Mouse (Mus musculus) adrenal gland, adult 18-20 months (tissue): ENCODE results near the gene Rsrc1. TPM values are rescaled to one million over a fixed set of nuclear protein-coding genes. Genes with fewer than 3 reads are reported as not detected.

Experiments used
- DNase-seq, 2 experiments: peaks; one replicate each; pipeline ENCODE4 v3.0.0; 2021 to 2022; ENCODE audit warnings: low spot score in 2 of 2
- long read RNA-seq, 2 experiments: library from polyadenylated mRNA; stranded (forward); transcript quantifications; one replicate each; pipeline ENCODE4 v2.0.0; 2021
- total RNA-seq, 2 experiments: library from RNA; stranded (reverse); gene quantifications; 1 replicate in 1 of 2; 2 replicates in 1 of 2; pipeline ENCODE4 v1.2.3; 2021

The Rsrc1 gene
- total RNA-seq, result 10 to 100 TPM; 26.9 to 31.2 TPM
- long read RNA-seq, experiment 1, transcript Rsrc1-203 (10 exons, 3,224 nt), result major isoform, 11 of 25 reads
- long read RNA-seq, experiment 1, partial matches to known transcripts, result 1 of 25 reads
- long read RNA-seq, experiment 1, other reads (novel, unspliced or antisense), result 13 of 25 reads
- long read RNA-seq, experiment 2, transcript Rsrc1-203 (10 exons, 3,224 nt), result major isoform, 11 of 30 reads
- long read RNA-seq, experiment 2, partial matches to known transcripts, result 7 of 30 reads
- long read RNA-seq, experiment 2, other reads (novel, unspliced or antisense), result 12 of 30 reads

DNA sequence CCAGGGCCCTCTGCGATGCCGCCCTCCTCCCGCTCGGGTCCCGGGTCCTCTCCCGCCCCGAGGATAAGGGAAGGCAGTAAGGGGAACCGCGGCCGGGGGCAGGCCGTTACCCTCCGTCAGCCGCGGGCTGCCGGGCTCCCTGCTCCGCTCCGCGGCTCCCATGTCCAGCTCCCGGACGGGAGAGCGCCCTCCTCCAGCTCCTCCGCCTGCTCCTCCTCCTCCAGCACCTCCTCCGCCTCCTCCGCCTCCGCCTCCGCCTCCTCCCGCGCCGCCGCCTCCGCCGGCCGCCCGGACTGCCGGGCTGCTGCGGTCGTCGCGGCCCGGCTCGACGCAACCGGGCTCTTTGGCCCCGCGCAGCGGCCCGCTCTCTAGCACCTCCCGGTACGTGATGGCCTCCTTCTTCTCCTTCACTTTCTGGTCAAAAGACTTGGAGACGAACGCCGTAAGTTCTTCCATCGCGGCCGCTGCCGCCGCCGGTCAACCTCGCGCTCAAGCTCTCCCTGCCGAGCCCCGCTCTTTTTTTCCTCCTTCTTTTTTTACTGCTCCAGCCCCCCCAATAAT is at the start of gene Rsrc1:
Rsrc1 (plus strand) TSS at position 290 of the 561 bp plus-strand sequence.
- peak; percentile 76 to 77 for DNase-seq

DNA sequence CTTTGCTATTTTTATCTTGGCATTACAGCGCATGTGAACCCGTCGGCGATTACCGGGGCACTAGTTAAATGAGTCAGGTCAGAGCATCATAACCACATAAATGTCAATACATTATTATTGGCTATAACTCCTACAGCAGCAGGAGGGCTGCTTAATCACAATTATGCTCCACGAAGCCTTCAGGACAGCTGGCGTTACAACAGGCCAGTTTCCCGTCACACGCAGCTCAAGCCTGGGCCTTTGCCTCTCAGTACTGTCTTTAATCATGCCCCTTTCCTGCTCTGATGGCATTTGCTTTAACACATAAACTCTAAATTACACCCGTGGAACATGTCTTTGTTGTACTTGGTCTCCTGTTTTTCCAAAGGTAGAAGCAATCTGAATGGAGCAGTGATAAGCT is 41.5 kb upstream of the Rsrc1 start:
- DNase-seq, result no peak

DNA sequence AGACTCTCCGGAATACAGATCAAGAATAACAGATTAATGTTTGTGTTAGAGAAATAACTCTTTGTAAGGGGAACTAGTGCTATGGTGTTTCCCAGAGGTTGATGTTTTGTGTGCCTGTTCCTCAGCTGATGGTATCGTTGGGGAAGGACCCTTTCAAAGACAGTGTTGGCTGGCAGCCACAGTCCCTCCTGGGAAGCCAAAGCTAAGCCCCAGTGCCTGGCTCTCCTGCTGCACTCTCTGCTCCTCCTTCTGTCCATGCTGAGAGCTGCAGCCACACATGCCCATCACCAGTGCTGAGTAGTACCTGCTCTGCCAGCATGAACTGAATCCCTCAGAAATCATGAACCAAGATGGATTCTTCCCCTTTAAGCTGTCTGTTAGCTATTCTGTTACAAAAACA is 26.1 kb upstream of the Rsrc1 start:
- no peak for DNase-seq

DNA sequence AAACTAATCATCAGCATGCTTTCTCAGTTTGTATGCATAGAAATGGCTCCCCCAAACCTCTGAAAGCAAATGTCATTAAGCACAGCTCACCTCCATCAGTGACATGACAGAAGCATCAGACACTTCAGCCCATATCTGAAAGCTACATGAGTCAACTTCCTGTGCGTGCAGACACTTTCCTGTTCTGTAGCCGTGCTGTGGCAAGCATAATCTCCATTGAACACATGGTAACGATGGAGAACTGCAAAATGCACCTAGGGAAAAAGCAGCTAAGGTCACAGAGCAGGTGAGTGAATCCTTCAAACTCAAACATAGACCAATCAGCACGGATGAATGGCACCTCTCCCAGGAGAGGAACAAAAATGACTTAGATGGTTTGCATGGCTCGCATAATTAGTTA is 21.2 kb upstream of the Rsrc1 start:
- DNase-seq, result no peak

DNA sequence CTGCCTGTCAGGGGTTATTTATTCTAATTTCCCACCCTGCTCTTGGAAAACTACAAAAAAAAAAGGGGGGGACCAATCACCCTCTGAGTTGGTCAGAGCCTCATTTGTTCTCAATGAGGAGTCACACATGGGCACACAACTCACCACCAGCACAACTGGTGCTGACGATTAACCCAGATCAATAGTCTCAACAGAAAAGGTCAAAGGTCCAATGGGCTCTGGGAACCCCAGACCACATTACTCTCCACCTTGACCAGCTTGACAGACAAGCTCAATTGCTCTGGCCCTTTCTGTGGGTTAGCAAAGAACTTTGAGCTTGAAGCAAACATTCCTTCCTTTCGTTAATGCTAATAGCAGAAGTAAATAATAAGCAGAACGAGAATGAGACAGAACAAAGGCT is 16.3 kb upstream of the Rsrc1 start:
- no peak for DNase-seq

DNA sequence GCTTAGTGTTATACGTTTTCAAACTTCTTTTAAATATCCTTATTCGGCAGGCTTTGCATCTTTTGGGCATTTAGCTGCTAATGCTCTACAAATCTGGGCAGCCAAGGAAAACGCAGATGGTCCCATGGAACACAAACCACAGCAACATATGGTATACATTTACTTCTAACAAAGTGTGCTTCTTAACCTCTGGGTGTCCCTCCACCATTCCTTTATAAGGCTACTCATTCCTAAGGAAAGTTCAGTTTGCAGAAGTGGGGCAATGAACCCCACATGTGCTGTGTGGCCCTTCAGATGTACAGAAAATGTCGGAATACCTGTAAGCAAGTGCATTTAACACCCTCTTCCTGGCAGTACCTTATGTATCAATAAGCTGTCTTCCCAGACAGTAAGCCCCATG is 13.7 kb upstream of the Rsrc1 start:
- DNase-seq, result no peak

DNA sequence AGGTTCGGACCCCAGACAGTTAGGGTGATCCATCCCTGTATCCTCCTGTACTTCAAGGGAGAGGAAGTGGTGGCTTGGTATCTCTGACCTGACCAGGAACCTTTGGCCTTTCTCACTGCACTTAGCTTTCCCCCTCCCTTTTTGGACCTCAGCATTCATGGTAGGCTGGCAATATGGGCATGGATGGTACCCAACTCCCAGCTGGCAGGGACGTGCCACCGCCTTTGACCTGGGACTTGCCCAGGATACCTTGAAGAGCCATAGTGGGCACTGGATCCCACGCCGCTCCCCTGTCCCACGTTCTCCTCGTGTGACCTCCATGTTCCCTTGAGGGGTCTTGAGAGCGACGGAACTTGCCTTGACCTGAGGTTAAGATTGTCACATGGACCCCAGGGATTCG is 10.9 kb upstream of the Rsrc1 start:
- DNase-seq, result no peak

DNA sequence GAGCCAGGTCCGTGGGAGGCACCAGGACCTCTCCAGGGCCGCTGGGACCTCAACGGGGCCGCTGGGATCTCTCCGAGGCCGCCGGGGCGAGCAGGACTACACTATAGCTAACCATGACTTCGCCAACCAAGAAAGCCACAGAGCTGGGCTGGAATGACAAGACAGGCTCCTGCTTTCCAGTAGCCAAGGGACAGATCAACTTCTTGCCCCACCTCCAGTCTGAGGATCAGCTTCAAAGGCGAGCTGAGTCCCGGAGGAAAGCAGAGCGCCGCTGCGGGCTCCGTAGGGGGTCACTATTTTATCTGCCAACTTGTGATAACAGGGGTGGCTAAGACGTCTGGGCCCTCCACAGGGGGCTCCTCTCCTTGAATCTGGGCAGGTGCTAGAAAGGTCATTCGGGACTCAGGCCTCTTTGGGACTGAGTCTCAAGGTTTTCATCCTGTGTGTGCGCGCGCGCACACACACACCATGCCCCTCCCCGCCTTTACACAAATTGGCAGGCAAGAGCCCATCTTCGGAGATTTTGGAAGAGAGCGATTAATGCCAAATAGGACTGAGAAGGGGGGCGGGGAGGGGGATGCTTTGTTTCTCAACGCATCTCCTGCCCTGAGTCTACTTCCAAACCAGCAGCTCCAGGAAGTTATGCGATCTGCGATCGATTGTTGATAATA is 10.4 kb upstream of the Rsrc1 start:
- DNase-seq, result no peak

DNA sequence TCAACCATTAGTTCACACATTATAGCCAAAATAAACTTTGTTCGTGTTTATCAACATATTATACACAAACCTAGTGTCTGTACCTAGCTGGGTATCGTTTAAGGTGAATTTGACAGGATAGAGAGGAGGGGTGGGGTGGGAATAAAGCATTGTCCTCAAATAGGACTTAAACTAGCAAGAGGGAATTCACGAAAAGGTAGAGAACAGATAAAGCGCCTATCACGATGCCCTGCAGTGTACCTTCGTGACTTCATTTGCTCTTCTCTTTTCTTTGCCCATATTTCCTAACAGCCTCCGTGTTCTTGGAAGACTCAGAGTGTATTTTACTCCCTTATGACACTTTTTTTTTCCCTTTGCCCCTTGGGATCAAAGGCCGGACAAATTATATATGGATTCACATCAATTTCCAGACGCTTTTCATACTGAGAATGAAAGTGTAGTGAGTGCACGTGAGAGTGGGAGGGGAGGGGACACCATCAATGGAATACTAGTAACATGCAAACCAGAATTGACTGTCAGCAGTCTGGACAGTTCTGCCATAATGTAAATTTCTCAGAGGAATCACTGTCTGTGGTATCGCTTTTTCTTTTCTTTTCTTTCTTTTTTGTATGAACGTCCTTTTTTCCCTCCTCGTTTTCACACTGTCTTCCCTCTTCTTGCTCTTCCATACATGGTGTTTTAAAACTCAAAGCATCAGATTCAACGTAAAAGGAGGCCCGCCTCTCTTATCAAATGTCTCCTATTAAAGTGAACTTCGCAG is 8.8 kb upstream of the Rsrc1 start:
- no peak for DNase-seq

DNA sequence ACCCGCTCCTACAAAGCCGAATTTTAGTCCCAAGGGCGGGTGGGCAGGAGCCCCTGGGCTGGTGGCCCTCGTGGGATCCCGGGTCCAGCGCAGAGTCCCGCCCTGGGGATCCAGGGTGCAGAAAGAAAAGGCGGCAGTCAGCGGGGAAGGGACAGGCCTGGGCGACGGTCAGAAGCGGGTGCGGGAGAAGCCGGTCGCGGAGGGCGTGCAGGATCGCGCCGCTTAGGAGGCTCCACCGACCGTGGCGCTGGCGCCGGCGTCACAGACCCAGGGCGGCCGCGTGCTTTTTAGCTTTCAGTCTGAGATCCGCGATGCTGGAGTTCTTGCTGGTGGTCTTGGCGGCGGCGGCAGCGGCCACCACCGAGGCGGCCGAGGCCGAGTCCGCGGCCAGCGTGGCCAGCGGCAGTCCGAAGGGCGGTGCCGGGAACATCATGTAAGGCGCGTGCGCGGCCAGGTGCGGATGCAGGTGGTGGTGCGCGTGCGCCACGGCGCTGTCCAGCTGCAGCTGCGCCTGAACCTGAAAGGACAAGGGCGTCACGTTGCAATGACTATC is 7.7 kb upstream of the Rsrc1 start:
- peak; percentile 19 to 27 for DNase-seq

DNA sequence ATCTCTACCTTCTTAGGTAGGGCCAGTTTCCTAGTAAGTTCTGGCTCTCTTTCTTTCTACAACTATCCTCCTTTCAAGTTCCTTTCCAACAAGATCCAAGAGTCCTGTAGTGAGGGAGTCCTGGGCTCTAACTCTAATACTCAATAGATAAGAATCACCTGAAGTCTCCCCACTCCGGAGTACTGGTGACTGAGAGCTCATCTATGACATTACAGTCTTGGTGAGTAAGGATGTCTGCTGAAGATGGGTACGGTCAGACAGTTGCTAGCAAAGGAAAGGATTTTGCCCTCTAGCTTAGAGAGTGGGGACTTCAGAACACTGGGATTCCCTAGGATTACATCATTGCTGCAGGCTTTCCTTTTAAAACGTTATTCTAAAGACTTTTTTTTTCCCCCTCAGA is 6.7 kb upstream of the Rsrc1 start:
- DNase-seq, result no peak

DNA sequence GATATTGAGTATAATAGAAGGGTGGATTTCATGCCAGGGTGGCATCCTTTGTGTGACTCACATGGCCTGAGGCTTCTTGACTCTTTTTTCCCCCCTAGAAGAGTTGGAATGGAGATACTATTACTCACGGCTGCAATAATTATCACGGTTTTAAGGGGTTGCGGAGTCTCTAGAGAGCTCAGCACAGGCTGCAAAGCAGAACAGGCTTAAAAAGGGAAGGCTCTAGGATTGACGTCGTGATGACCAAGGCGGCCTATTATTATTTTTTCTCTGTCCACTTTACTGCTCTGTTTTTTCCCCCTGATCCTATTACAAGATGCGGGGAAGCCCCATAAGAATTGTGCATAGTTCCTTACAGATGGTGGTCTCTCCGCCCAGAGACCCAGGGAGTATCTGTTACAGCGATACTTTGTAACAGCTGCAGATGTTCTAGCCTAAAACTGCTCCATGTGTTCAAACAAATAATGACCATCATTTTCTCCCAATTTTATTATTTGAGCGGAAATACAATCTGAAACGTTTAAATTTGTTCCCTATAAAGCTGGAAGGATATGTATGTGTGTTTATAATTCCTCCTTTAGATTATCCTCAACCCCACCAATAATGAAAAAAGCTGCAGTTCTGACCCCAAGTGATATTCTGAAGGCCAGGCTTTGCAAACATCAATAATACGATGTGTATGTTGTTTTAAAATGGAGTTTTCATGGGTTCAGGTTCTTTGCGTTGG is 4.1 kb upstream of the Rsrc1 start:
- DNase-seq, result no peak

DNA sequence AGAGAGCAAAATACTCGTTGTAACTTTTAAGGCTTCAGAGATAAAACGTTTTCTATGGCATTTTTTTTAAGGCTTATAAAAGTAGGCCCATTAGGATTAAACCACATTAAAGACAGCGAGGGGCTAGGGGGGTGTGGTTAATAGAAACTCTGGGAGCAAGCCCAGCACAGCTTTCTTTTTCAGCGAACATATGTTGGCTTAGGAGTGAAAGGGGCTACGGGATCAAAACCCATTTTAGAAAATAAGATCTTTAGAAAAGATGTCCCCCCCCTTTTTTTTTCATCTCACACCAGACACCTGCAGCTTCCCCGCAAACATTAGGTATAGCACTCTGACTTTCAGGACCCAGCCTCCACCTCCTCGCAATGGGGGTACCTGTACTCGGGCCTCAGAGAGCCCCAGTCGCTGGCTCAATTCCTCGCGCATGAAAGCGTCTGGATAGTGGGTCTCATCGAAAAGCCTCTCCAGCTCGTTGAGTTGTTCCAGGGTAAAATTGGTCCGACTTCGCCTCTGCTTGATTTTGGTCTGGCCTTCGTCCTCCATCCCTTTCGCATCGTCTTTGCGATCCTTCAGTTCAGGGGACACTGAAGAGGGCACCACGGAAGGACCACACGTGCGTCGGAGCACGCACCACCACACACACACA is 3.3 kb upstream of the Rsrc1 start:
- no peak for DNase-seq

DNA sequence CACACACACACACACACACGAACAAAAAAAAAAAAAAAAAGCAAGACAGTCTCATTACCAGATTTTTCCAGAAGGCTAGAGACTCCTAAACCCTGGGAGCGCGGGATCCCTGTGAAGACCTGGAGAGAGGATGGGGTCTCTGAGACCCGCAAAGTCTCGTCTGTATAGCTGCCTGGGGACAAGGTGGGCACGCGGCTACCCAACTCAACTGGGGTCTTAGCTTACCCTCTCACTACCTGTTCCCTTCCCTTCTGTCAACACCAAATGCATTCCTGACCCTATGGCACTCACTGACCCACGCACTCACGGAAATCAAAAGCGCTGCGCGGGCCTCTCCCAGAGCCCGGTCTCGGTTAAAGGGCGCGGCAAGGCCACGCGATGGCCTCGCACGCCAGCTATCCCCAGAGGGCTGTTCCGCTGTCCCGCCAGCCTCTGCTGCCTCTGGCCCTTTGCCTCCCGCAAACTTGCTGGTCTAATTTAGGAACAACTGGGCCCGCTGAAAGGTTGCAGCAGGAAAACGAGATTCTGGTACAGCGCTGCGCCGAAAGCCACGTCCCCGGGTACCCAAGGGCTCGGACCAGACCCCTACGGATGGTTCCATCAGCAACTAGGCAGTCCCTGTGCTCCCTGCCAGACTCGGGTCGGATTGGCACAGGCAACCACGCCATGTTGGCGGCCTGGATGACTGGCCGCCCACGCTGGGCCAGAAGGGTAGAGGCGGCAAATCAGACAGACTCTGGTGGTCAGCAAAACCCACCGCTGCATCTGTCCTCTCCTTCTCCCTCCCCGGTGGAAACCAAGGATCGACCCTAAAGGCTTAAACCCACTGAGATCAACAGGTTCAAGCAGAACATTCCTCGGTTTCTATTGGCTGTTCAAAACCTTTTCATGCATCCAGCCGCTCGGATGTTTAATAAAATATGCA is 2.5 kb upstream of the Rsrc1 start:
- peak; percentile 8 to 30 for DNase-seq

DNA sequence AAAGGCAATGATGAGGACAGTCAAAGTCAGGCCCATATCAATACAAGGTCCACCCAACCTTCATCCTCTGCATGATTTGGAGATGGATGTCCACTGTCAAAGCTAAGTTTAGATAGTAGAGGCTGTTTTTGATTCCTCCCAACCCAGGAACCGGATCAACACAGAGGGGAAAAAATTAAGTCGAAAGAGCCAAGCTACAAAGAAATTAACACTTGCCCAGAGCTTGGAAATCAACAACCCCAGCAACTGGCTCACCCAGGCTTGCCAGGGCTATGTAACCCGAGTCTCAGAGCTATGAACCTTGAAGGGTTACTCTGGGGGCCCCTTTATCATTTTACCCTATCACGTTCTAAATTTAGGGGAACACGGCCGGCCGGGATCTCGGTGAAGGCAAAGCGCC is 1.7 kb upstream of the Rsrc1 start:
- no peak for DNase-seq

DNA sequence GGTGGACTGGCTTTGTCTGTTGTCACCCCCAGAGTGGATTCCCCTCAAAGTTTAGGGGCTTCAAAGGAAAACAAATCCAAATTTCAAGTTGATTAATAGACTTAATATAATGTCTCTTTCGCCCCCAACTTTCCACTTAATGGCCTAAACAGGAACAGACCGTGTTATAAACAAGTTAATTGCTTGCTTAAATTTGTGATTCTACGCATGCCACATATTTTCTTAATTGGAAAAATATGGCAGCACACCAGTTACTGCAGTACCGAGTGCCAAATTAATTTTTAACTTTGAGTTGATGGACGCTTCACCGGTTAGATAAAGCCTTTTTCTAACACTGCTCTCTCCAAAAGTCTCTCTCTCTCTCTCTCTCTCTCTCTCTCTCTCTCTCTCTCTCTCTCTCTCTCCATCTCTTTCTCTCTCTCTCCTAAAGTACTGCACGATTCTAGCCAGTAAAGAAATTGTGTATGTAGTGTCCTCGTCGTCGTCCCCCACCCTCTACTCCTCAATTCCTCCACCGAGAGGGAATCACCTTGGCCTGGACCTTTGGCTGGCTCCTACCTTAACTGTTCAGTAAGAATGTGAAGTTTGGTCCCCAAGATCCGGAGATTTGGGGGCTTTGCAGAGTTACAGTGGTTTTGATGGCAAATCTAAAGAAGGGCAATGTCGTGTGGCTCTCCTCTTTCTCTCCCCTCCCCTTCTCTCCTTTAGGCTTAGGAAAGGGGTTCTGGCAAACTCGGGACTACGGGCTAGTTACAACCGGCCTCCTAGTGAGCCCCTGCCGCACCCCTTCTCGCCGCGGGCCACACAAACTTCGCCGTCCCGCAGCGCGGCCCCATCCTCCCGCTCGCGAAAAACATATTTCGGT is 847 bp upstream of the Rsrc1 start:
- no peak for DNase-seq

DNA sequence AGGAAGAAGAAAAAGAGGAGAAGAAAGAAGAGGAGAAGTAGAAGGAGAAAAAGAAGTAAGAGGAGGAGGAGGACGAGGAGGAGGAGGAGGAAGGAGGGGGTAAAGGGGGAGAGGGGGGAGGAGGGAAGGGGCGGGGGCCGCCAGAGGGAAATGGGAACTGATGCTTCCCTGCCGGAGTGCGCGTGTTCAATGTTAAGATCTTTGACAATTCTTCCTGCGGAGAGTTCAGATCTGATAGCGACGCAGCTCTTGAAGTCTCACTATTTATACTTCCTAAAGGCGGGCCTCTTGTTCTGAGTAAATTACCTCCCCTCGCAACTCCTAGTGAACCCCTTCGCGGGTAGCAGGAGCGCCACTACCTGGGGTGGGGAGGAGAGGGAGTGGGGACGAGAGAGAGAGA is 516 bp downstream of the Rsrc1 start, which contains the start of gene Shox2:
Shox2 (minus strand) TSS at position 66 of the 400 bp plus-strand sequence.
- no peak for DNase-seq
